Mouse (Mus musculus) G1E (cell line): Measurements from ENCODE around the gene Prm1. TPM values are rescaled to one million over a fixed set of nuclear protein-coding genes. Genes with fewer than 3 reads are reported as not detected.

ENCODE experiments used
- ATAC-seq: 2 replicates; pipeline ENCODE4 v1.8.0; 2016; ENCODE audit warnings: mild to moderate bottlenecking; ENCODE audit not compliant: insufficient number of reproducible peaks, poor library complexity, low FRiP score, severe bottlenecking; ENCODE audit errors: extremely low read depth
- DNase-seq: peaks from one replicate; pipeline ENCODE4 v3.0.0; 2012; ENCODE audit warnings: low spot score
- H3K27me3 ChIP-seq: 2 replicates; pipeline ENCODE4 v1.6.1; 2012; ENCODE audit warnings: mild to moderate bottlenecking, low read length, inconsistent platforms; ENCODE audit not compliant: insufficient read depth
- H3K36me3 ChIP-seq: replicated peaks from 2 replicates; pipeline ENCODE3; 2012; ENCODE audit warnings: mild to moderate bottlenecking, inconsistent platforms
- H3K4me1 ChIP-seq: 2 replicates; pipeline ENCODE4 v1.6.1; 2012; ENCODE audit warnings: low read depth, low read length, inconsistent platforms, mixed read lengths; ENCODE audit not compliant: insufficient read depth
- H3K4me3 ChIP-seq: 2 replicates; pipeline ENCODE4 v1.5.1; 2012; ENCODE audit warnings: low read depth, mild to moderate bottlenecking, inconsistent platforms, low read length, moderate library complexity, mixed read lengths
- H3K9me3 ChIP-seq: replicated peaks from 2 replicates; pipeline ENCODE4 v1.6.1; 2012; ENCODE audit warnings: inconsistent platforms
- CTCF ChIP-seq: IDR thresholded peaks from 2 replicates; pipeline ENCODE4 v1.5.1; 2012; ENCODE audit warnings: low read depth, low read length, inconsistent platforms, mixed read lengths
- GATA1 ChIP-seq: IDR thresholded peaks from 2 replicates; pipeline ENCODE4 v1.6.1; 2012; ENCODE audit warnings: borderline replicate concordance, low read length, inconsistent platforms, mixed read lengths
- GATA2 ChIP-seq: IDR thresholded peaks from 2 replicates; pipeline ENCODE4 v1.6.1; 2012; ENCODE audit warnings: low read depth, low read length, inconsistent platforms, borderline replicate concordance
- POLR2AphosphoS5 ChIP-seq: IDR thresholded peaks from 2 replicates; pipeline ENCODE4 v1.6.1; 2012; ENCODE audit warnings: low read depth, low read length, inconsistent platforms; ENCODE audit not compliant: insufficient replicate concordance
- TAL1 ChIP-seq: conservative IDR thresholded peaks from 2 replicates; pipeline ENCODE4 v1.6.1; 2012; ENCODE audit warnings: low read depth, low read length, inconsistent platforms, mixed read lengths
- polyA plus RNA-seq: library from polyadenylated mRNA; stranded (reverse); fragments of >175 nt; gene quantifications from 2 replicates; pipeline ENCODE4 v1.2.3, GENCODE M21; 2012
- total RNA-seq, 2 experiments: library from RNA; stranded (forward) in 1 of 2; stranded (reverse) in 1 of 2; fragments of 200-1000 nt in 1 of 2; fragments of >200 nt in 1 of 2; fragmentation: Nextera tagmentation in 1 of 2; gene quantifications; 2 replicates each; pipeline ENCODE4 v1.2.3; 2014 to 2017

The Prm1 gene
- total and polyA plus RNA-seq, 3 experiments: not detected

- no peaks in the 10 kb centered on the region for H3K27me3 ChIP-seq
- DNase-seq (no peak), ATAC-seq (0 out of 2 replicates have a peak, but pooled peaks have one; percentile 9)
- H3K4me3 ChIP-seq: peak overlapping the region; percentile 71
- TF ChIP-seq CTCF (no peak), TAL1 (no peak), GATA1 (no peak), GATA2 (no peak), POLR2AphosphoS5 (no peak)
- no peaks in the 10 kb centered on the region for H3K9me3 ChIP-seq
- peaks cover 46% of the 10 kb centered on the region for H3K4me1 ChIP-seq
- peaks cover 58% of the 10 kb centered on the region for H3K36me3 ChIP-seq
Observed at GRCm38 (mm10) chr16:10844319-10844670, 38.7 kb upstream of the Prm1 start.

GRCm38 (mm10) chr16:10843486-10844318 lies 38.1 kb upstream of the Prm1 start:
- ATAC-seq: peak; percentile 75
- H3K27me3 ChIP-seq: no peaks in the 10 kb centered on the region
- no peak for TF ChIP-seq CTCF
- TF ChIP-seq TAL1: peak; percentile 37

GRCm38 (mm10) chr16:10842282-10842855 lies 36.7 kb upstream of the Prm1 start:
- peaks cover 62% of the 10 kb centered on the region for H3K4me1 ChIP-seq
- no peak for ATAC-seq
- peaks cover 65% of the 10 kb centered on the region for H3K36me3 ChIP-seq
- TF ChIP-seq GATA2 (no peak), GATA1 (no peak), TAL1 (no peak), CTCF (no peak), POLR2AphosphoS5 (no peak)
- DNase-seq: no peak
- H3K9me3 ChIP-seq: no peaks in the 10 kb centered on the region
- no peak overlapping the region for H3K4me3 ChIP-seq
- no peaks in the 10 kb centered on the region for H3K27me3 ChIP-seq

More at GRCm38 (mm10) chr16:10843486-10844318, 38.1 kb upstream of the Prm1 start:
- Histone ChIP-seq H3K9me3 (no peaks in the 10 kb centered on the region), H3K4me3 (peak overlapping the region; percentile 71; the same call in 1 of the 2 replicates), H3K36me3 (peaks cover 61% of the 10 kb centered on the region), H3K4me1 (peaks cover 50% of the 10 kb centered on the region)
- DNase-seq: peak; percentile 86

GRCm38 (mm10) chr16:10840018-10840417 lies 34.4 kb upstream of the Prm1 start:
- Histone ChIP-seq H3K27me3 (no peaks in the 10 kb centered on the region), H3K9me3 (no peaks in the 10 kb centered on the region), H3K4me1 (peaks cover 67% of the 10 kb centered on the region), H3K36me3 (peaks cover 58% of the 10 kb centered on the region), H3K4me3 (no peak overlapping the region)
- DNase-seq (no peak), ATAC-seq (no peak)
- no peak for TF ChIP-seq GATA1

GRCm38 (mm10) chr16:10838487-10839245 lies 33.0 kb upstream of the Prm1 start:
- no peak for ATAC-seq
- Histone ChIP-seq H3K4me1 (peaks cover 64% of the 10 kb centered on the region), H3K36me3 (peaks cover 58% of the 10 kb centered on the region)

GRCm38 (mm10) chr16:10837903-10838302 lies 32.3 kb upstream of the Prm1 start:
- H3K27me3 ChIP-seq: no peaks in the 10 kb centered on the region
- H3K9me3 ChIP-seq: no peaks in the 10 kb centered on the region
- DNase-seq (no peak), ATAC-seq (no peak)
- H3K4me3 ChIP-seq: peak overlapping the region; percentile 10; the same call in 1 of the 2 replicates
- H3K36me3 ChIP-seq: peaks cover 54% of the 10 kb centered on the region
- TF ChIP-seq TAL1 (no peak), GATA1 (no peak)
- peaks cover 59% of the 10 kb centered on the region for H3K4me1 ChIP-seq

More at GRCm38 (mm10) chr16:10838487-10839245, 33.0 kb upstream of the Prm1 start:
- no peaks in the 10 kb centered on the region for H3K27me3 ChIP-seq
- no peak overlapping the region for H3K4me3 ChIP-seq
- DNase-seq: no peak
- TF ChIP-seq POLR2AphosphoS5: no peak
- no peak for TF ChIP-seq GATA1
- TF ChIP-seq CTCF: no peak
- TF ChIP-seq GATA2: no peak
- TF ChIP-seq TAL1: no peak
- no peaks in the 10 kb centered on the region for H3K9me3 ChIP-seq
